Mouse (Mus musculus) cerebellum, adult 2 months (tissue): Measurements from ENCODE around the gene 9230104L09Rik. TPM values are rescaled to one million over a fixed set of nuclear protein-coding genes. Genes with fewer than 3 reads are reported as not detected.
A peak's percentile ranks its signal among the peaks of the same experiment; 100 is the strongest.

ENCODE experiments used
- DNase-seq, 2 experiments: peaks; one replicate each; pipeline ENCODE4 v3.0.0; 2021
- H3K27ac ChIP-seq: fragments of 200-500 bp; 2 replicates; pipeline ENCODE4 v1.5.1; 2012; ENCODE audit warnings: low read length, control low read depth, inconsistent platforms; ENCODE audit not compliant: insufficient read depth
- H3K27me3 ChIP-seq: fragments of 200-500 bp; 2 replicates; pipeline ENCODE4 v1.6.1; 2012; ENCODE audit warnings: inconsistent platforms, mild to moderate bottlenecking, low read length, moderate library complexity; ENCODE audit not compliant: control insufficient read depth, insufficient read depth
- H3K4me1 ChIP-seq: fragments of 200-500 bp; 2 replicates; pipeline ENCODE4 v1.6.1; 2011; ENCODE audit warnings: low read length; ENCODE audit not compliant: control insufficient read depth, insufficient read depth
- H3K4me3 ChIP-seq: fragments of 200-500 bp; replicated peaks from 2 replicates; pipeline ENCODE3; 2011; ENCODE audit warnings: mild to moderate bottlenecking, low read depth, low read length, control low read depth; ENCODE audit not compliant: insufficient read depth
- CTCF ChIP-seq: fragments of 200-500 bp; IDR thresholded peaks from 2 replicates; pipeline ENCODE4 v1.5.1; 2011; ENCODE audit warnings: low read depth, mild to moderate bottlenecking, control low read depth, low read length, moderate library complexity, borderline replicate concordance; ENCODE audit not compliant: insufficient read depth
- POLR2A ChIP-seq: fragments of 200-500 bp; IDR thresholded peaks from 2 replicates; pipeline ENCODE4 v1.6.1; 2011; ENCODE audit warnings: low read length, control low read depth, borderline replicate concordance; ENCODE audit not compliant: insufficient read depth
- WGBS: fragments of 180-500 bp; shearing (Covaris S2); methylation state at CpG from one replicate; pipeline ENCODE4 v1.1.7; 2018; 5-methylcytosine and 5-hydroxymethylcytosine counted together
- polyA plus RNA-seq: library from polyadenylated mRNA; depleted of rRNA; stranded (reverse); fragments of >200 nt; gene quantifications from 2 replicates; pipeline ENCODE4 v1.2.3, GENCODE M21; 2012; rRNA removed

The 9230104L09Rik gene
- polyA plus RNA-seq = not detected in 2 replicates

GRCm38 (mm10) chr2:148864966-148865365 is at the start of gene 9230104L09Rik:
9230104L09Rik (minus strand) TSS chr2:148865038.
- no peak for DNase-seq
- TF ChIP-seq CTCF = no peak
- no peak for TF ChIP-seq POLR2A
- 64% methylated on average over 2 of the region's 2 CpGs for WGBS
- Histone ChIP-seq H3K27me3 (no peaks in the 10 kb centered on the region), H3K27ac (no peak within 1 kb of the TSS), H3K4me3 (no peak within 1 kb of the TSS), H3K4me1 (no peaks in the 10 kb centered on the region)

GRCm38 (mm10) chr2:148902286-148902685 is 37.4 kb upstream of the 9230104L09Rik start:
- peak; percentile 39 to 70 for DNase-seq
- H3K4me3 ChIP-seq = no peak overlapping the region
- H3K27me3 ChIP-seq = no peaks in the 10 kb centered on the region
- H3K27ac ChIP-seq = no peak overlapping the region
- TF ChIP-seq POLR2A (no peak), CTCF (peak; percentile 84)
- 9% methylated on average over 5 of the region's 5 CpGs for WGBS
- no peaks in the 10 kb centered on the region for H3K4me1 ChIP-seq

GRCm38 (mm10) chr2:148900305-148900704 is 35.5 kb upstream of the 9230104L09Rik start:
- TF ChIP-seq CTCF (no peak), POLR2A (no peak)
- WGBS = 62% methylated on average over 4 of the region's 4 CpGs

GRCm38 (mm10) chr2:148896219-148896618 is 31.4 kb upstream of the 9230104L09Rik start:
- Histone ChIP-seq H3K4me3 (no peak overlapping the region), H3K27ac (no peak overlapping the region), H3K27me3 (no peaks in the 10 kb centered on the region), H3K4me1 (no peaks in the 10 kb centered on the region)
- TF ChIP-seq CTCF (no peak), POLR2A (no peak)
- 44% methylated on average over 1 of the region's 1 CpGs for WGBS
- no peak for DNase-seq

More at GRCm38 (mm10) chr2:148900305-148900704, 35.5 kb upstream of the 9230104L09Rik start:
- Histone ChIP-seq H3K4me3 (no peak overlapping the region), H3K4me1 (no peaks in the 10 kb centered on the region), H3K27me3 (no peaks in the 10 kb centered on the region), H3K27ac (no peak overlapping the region)
- no peak for DNase-seq

- DNase-seq = no peak
- TF ChIP-seq CTCF (no peak), POLR2A (no peak)
These were observed 28.3 kb upstream of the 9230104L09Rik start for GRCm38 (mm10) chr2:148893107-148893506.

GRCm38 (mm10) chr2:148890021-148890851 is 25.4 kb upstream of the 9230104L09Rik start:
- peak in 1 of 2 experiments; percentile 37 for DNase-seq

More at GRCm38 (mm10) chr2:148893107-148893506, 28.3 kb upstream of the 9230104L09Rik start:
- H3K27me3 ChIP-seq = no peaks in the 10 kb centered on the region
- H3K4me3 ChIP-seq = no peak overlapping the region
- H3K27ac ChIP-seq = no peak overlapping the region
- no peaks in the 10 kb centered on the region for H3K4me1 ChIP-seq

GRCm38 (mm10) chr2:148889331-148890010 is 24.6 kb upstream of the 9230104L09Rik start:
- WGBS = 33% methylated on average over 3 of the region's 3 CpGs
- H3K4me1 ChIP-seq = no peaks in the 10 kb centered on the region
- DNase-seq = no peak
- no peak overlapping the region for H3K27ac ChIP-seq
- TF ChIP-seq CTCF = no peak
- no peak overlapping the region for H3K4me3 ChIP-seq
- no peaks in the 10 kb centered on the region for H3K27me3 ChIP-seq

More at GRCm38 (mm10) chr2:148890021-148890851, 25.4 kb upstream of the 9230104L09Rik start:
- H3K27me3 ChIP-seq = no peaks in the 10 kb centered on the region
- no peaks in the 10 kb centered on the region for H3K4me1 ChIP-seq
- no peak overlapping the region for H3K27ac ChIP-seq
- no peak overlapping the region for H3K4me3 ChIP-seq
- TF ChIP-seq POLR2A (no peak), CTCF (no peak)
- 14% methylated on average over 5 of the region's 5 CpGs for WGBS

- DNase-seq = no peak
- 67% methylated on average over 3 of the region's 3 CpGs for WGBS
- Histone ChIP-seq H3K27me3 (no peaks in the 10 kb centered on the region), H3K27ac (no peak overlapping the region), H3K4me3 (no peak overlapping the region), H3K4me1 (no peaks in the 10 kb centered on the region)
- TF ChIP-seq POLR2A (no peak), CTCF (no peak)
These were observed 24.0 kb upstream of the 9230104L09Rik start for GRCm38 (mm10) chr2:148888872-148889271.
